1 mouse cellular context compared by ENCODE assay signal in genomic region chr17:31165127-31165526, GRCm38 (mm10).
TF ChIP-seq lines count a peak whose summit lies in the region.

Gene Tff1 (minus strand): TSS chr17:31165277.

TF ChIP-seq in CH12.LX, 34 proteins besides CTCF, POLR2A, EP300 and RAD21:
- peak; percentile 81 for TF ChIP-seq BHLHE40 (IDR thresholded peaks at IDR 0.05; ENCODE audit: low read depth, low read length)
- TF ChIP-seq TCF12 (IDR thresholded peaks at IDR 0.05; ENCODE audit: low read depth, low read length) = peak; percentile 68; the same call in 1 of the 2 replicates
- TF ChIP-seq CHD2 (IDR thresholded peaks at IDR 0.05; ENCODE audit: low read length) = no peak
- no peak for TF ChIP-seq CHD1 (IDR thresholded peaks at IDR 0.05; ENCODE audit: low read depth, low read length)
- TF ChIP-seq MAZ (IDR thresholded peaks at IDR 0.05; ENCODE audit: low read depth, low read length) = 0 out of 2 replicates have a peak, but pooled peaks have one; percentile 36
- TF ChIP-seq JUN (IDR thresholded peaks at IDR 0.05; ENCODE audit: insufficient read depth, low read depth, low read length) = peak; percentile 77
- TF ChIP-seq ZC3H11A (IDR thresholded peaks at IDR 0.05; ENCODE audit: low read depth, low read length) = no peak
- TF ChIP-seq ETS1 (conservative IDR thresholded peaks at IDR 0.05; ENCODE audit: low read depth, low read length) = peak; percentile 97
- peak; percentile 99 for TF ChIP-seq IRF4 (IDR thresholded peaks at IDR 0.05; ENCODE audit: low read depth, low read length)
- no peak for TF ChIP-seq ZKSCAN1 (IDR thresholded peaks at IDR 0.05; ENCODE audit: borderline replicate concordance, low read depth, low read length)
- peak; percentile 17; the same call in 1 of the 2 replicates for TF ChIP-seq MYC (IDR thresholded peaks at IDR 0.05; ENCODE audit: low read depth, low read length)
- TF ChIP-seq JUND (conservative IDR thresholded peaks at IDR 0.05; ENCODE audit: low read depth, low read length) = peak; percentile 88
- no peak for TF ChIP-seq MXI1 (IDR thresholded peaks at IDR 0.05; ENCODE audit: low read depth, low read length)
- TF ChIP-seq RCOR1 (conservative IDR thresholded peaks at IDR 0.05; ENCODE audit: low read depth, low read length) = 0 out of 2 replicates have a peak, but pooled peaks have one; percentile 33
- TF ChIP-seq SMC3 (IDR thresholded peaks at IDR 0.05; ENCODE audit: low read depth, low read length) = no peak
- peak; percentile 75; the same call in 1 of the 2 replicates for TF ChIP-seq MEF2A (IDR thresholded peaks at IDR 0.05; ENCODE audit: borderline replicate concordance, low read depth, low read length)
- TF ChIP-seq SIN3A (IDR thresholded peaks at IDR 0.05; ENCODE audit: low read length) = peak; percentile 56
- 0 out of 2 replicates have a peak, but pooled peaks have one; percentile 33 for TF ChIP-seq MAFK (IDR thresholded peaks at IDR 0.05; ENCODE audit: insufficient replicate concordance, low read length)
- TF ChIP-seq E2F4 (IDR thresholded peaks at IDR 0.05; ENCODE audit: insufficient replicate concordance, low read depth, low read length) = no peak
